Mouse (Mus musculus) macrophage (primary cell): ENCODE data around the gene Tmie. TPM values are rescaled to one million over a fixed set of nuclear protein-coding genes. Genes with fewer than 3 reads are reported as not detected.
"Not testable (repeated sequence)": the region's sequence is repeated elsewhere in the genome, so short reads cannot be mapped to it uniquely, and the experiment has no call there.

ENCODE experiments used
- H3K27ac ChIP-seq: fragments of 350-480 bp; formaldehyde crosslinking; 2 replicates; pipeline ENCODE4 v1.9.0; 2021
- H3K36me3 ChIP-seq: fragments of 350-480 bp; formaldehyde crosslinking; 2 replicates; pipeline ENCODE4 v1.9.0; 2021; ENCODE audit errors: inconsistent target
- H3K4me3 ChIP-seq: fragments of 350-480 bp; formaldehyde crosslinking; 2 replicates; pipeline ENCODE4 v1.9.0; 2021; ENCODE audit errors: inconsistent target
- H3K79me2 ChIP-seq: fragments of 350-480 bp; formaldehyde crosslinking; 2 replicates; pipeline ENCODE4 v1.9.0; 2021; ENCODE audit errors: inconsistent target
- WGBS: methylation state at CpG from one replicate; pipeline ENCODE4 v1.1.7; 2026; ENCODE audit warnings: inconsistent platforms; ENCODE audit not compliant: missing documents; 5-methylcytosine and 5-hydroxymethylcytosine counted together
- polyA plus RNA-seq: library from polyadenylated mRNA; stranded (reverse); fragments of 250-400 nt; gene quantifications from 3 replicates; pipeline ENCODE4 v1.2.4, GENCODE M21; 2018; ENCODE audit warnings: inconsistent platforms

Tmie gene
- polyA plus RNA-seq, 1 experiment from 2014 or later: 0.10 TPM

DNA sequence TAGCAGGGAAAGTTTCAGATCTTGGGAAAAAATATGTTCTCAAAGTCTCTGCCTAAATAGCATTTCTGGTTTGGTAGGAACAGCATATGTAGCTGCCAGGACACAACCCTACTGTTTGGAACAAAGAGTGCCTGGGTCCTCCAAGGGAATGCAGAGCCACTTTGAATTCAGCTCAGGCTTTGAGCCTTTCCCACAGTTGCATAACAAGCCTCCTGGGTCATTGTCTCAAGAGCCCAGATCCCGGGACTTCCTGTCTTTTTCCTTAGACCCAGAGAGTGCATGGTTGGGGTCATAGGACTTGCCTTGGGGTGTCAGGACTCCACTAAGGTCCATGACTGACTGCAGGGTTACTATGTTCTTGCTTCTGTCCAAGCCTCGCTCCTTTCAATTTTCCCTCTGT lies 43.8 kb downstream of the Tmie start:
- WGBS: 72% methylated on average over 2 of the region's 2 CpGs
- Histone ChIP-seq H3K79me2 (no peaks in the 10 kb centered on the region), H3K27ac (no peak overlapping the region), H3K4me3 (no peak overlapping the region), H3K36me3 (no peaks in the 10 kb centered on the region)

DNA sequence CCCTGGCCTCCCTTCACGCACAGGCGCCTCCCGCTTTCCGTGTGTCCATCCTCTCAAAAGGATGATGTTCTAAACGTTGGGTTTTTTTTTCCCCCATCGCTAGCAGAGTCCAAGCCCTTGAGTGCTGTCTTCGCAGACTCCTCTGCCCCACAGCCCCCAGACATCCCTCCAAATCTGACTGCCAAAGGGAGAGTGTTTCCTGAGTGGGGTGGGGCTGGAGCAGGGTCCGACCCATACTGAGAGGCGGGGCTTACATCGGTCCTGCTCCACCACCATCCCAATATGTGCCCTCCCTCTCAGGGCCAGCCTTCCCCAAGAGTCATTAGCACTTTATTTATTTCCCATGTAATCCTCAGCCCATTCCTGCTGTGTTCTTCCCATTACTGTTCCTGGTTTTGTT lies 45.0 kb downstream of the Tmie start:
- no peak overlapping the region for H3K4me3 ChIP-seq
- no peaks in the 10 kb centered on the region for H3K79me2 ChIP-seq
- H3K27ac ChIP-seq: no peak overlapping the region
- H3K36me3 ChIP-seq: no peaks in the 10 kb centered on the region
- 77% methylated on average over 10 of the region's 10 CpGs for WGBS

DNA sequence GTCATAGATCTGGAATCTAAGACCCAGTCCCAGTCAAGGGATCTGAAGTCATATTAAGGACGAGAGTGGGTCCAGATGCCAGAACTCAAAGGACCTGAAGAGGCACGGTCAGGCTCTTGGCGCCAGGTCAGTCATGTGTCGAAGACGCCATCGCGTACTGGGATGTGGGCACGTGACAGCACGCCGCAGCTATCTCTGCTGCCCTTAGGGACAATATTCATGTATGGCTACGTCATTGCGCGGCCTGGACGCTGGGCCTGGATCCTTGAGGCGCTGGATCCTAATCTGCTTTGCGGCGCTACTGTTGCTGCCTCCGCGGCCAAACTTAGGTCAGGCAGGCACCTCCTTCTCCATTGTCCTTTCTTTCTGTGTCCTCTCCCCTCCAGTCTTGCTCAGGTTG lies 45.5 kb downstream of the Tmie start, which contains the start of gene Prss45:
Gene Prss45, plus strand, starts transcription at position 178 of the 400 bp plus-strand sequence.
- Histone ChIP-seq H3K36me3 (no peaks in the 10 kb centered on the region), H3K79me2 (no peaks in the 10 kb centered on the region), H3K27ac (no peak within 1 kb of the TSS), H3K4me3 (no peak within 1 kb of the TSS)
- WGBS: 95% methylated on average over 19 of the region's 19 CpGs

DNA sequence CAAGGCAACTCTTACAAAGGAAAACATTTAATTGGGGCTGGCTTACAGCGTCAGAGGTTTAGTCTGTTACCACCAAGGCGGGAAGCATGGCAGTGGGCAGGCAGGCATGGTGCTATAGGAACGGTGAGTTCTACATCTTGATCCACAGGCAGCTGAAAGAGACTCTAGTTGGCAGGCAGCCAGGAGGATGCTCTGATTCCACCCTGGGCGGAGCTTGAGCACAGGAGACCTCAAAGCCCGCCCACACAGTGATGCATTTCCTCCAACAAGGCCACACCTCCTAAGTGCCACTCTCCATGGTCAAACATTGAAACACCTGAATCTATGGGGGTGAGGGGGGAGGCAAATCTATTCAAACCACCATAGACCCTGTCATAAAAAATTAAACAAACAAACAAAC lies 46.9 kb downstream of the Tmie start:
- H3K36me3 ChIP-seq: no peaks in the 10 kb centered on the region
- 87% methylated on average over 5 of the region's 5 CpGs for WGBS
- no peak overlapping the region for H3K27ac ChIP-seq
- no peaks in the 10 kb centered on the region for H3K79me2 ChIP-seq
- no peak overlapping the region for H3K4me3 ChIP-seq

DNA sequence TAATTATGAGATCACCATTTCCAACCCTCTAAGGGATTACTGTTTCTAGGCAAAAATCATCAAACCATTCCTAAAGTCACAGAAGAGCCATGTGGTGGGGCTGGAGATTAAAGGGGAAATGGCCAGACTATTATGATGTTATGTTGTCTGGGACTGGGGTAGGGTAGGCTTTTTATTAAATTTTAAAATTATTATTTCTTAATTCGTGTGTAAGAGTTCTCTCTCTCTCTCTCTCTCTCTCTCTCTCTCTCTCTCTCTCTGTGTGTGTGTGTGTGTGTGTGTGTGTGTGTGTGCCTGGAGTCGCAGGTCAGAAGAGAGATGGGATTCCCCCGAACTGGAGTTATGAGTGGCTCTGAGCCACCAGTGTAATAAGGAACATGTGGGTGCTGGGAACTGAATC lies 53.5 kb downstream of the Tmie start, which contains the start of gene Prss43:
Gene Prss43, plus strand, starts transcription at position 301 of the 400 bp plus-strand sequence.
- no peak within 1 kb of the TSS for H3K27ac ChIP-seq
- no peaks in the 10 kb centered on the region for H3K36me3 ChIP-seq
- 89% methylated on average over 1 of the region's 3 CpGs for WGBS
- H3K4me3 ChIP-seq: no peak within 1 kb of the TSS
- no peaks in the 10 kb centered on the region for H3K79me2 ChIP-seq

DNA sequence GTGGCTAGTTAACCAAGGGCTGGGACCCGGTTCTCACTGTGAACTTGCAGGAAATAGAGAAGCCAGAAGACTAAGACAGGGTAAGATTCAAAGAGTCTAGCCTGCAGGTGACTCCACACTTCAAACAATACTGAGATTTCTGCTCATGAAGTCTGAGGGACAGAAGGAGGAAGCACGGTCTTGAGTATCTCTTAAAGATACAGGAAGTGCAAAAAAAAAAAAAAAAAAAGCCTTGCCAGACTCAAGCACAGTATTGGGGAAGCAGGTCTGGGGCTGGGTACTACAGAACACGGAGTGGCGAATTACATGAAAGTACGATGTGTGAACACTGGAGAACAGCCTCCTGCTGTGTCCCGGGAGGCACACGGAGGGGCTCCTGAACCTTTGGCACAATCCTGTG lies 54.1 kb downstream of the Tmie start:
- no peak overlapping the region for H3K4me3 ChIP-seq
- H3K36me3 ChIP-seq: no peaks in the 10 kb centered on the region
- no peak overlapping the region for H3K27ac ChIP-seq
- 15% methylated on average over 7 of the region's 7 CpGs for WGBS
- no peaks in the 10 kb centered on the region for H3K79me2 ChIP-seq

DNA sequence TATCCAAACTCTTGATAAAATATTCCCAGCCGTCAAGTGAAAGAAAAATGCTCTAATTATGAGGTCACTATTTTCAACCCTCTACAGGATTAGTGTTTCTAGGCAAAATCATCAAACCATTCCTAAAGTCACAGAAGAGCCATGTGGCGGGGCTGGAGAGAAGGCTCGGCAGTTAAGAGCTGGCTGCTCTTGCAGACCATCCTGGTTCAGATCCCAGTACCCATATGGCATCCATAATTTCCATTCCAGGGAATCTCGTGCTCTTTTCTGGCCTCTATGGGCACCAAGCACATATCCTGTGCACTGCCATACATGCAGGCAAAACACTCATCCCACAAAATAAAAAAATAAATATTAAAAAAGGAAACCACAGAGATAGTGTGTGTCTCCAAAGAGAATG lies 54.5 kb downstream of the Tmie start:
- no peaks in the 10 kb centered on the region for H3K36me3 ChIP-seq
- 81% methylated on average over 4 of the region's 4 CpGs for WGBS
- no peak overlapping the region for H3K27ac ChIP-seq
- H3K4me3 ChIP-seq: no peak overlapping the region
- no peaks in the 10 kb centered on the region for H3K79me2 ChIP-seq

DNA sequence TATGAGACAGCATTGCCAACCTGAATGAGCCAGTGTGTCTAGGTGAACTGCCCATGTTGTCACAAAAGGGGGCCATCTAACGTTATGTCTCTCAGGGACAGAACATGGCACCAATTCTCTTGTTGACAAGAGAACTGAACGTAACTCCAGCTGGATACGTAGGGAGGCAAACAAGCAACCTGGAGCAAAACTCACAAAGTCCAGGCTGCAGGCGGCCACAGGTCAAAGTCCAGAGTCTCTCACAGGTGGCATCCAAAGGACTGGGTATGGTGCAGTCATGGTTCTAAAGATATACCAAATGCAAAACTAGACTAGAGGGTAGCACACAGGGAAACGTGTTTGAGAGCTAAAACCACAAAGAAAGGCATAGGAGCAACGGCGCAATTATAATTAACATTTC lies 58.5 kb downstream of the Tmie start:
- no peaks in the 10 kb centered on the region for H3K36me3 ChIP-seq
- H3K79me2 ChIP-seq: no peaks in the 10 kb centered on the region
- 87% methylated on average over 7 of the region's 7 CpGs for WGBS
- no peak overlapping the region for H3K27ac ChIP-seq
- H3K4me3 ChIP-seq: no peak overlapping the region

DNA sequence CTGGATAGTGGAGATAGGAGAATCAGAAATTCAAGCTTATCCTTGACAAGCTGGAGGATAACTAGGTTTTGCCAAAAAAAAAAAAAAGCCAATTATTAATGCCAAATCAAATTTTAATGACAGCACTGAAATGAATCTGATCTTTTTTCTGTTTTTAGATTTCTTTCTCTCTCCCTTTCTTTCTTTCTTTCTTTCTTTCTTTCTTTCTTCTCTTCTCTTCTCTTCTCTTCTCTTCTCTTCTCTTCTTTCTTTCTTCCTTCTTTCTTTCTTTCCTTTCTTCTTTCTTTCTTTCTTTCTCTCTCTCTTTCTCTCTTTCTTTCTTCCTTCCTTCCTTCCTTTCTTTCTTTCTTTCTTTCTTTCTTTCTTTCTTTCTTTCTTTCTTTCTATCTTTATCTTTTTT lies 59.4 kb downstream of the Tmie start:
- not testable (repeated sequence) for H3K27ac ChIP-seq, H3K79me2 ChIP-seq, H3K36me3 ChIP-seq, H3K4me3 ChIP-seq

Other genes with a start within 250 kb of the Tmie start
- 8.6 to 16.6 TPM (median 14.0 TPM) in 3 replicates for gene Nbeal2, start 226.0 kb downstream of the Tmie start, polyA plus RNA-seq
- gene Ccdc12, start 223.6 kb downstream of the Tmie start, polyA plus RNA-seq: 80.9 to 152 TPM (median 147 TPM) in 3 replicates
- not detected in 3 replicates for gene Myl3, start 138.3 kb downstream of the Tmie start, polyA plus RNA-seq
- gene Pth1r, start 133.0 kb downstream of the Tmie start, polyA plus RNA-seq: 0.16 TPM in 1 of 3 replicates, not detected in the others
- gene Prss42, start 81.9 kb downstream of the Tmie start, polyA plus RNA-seq: not detected in 3 replicates
- gene Prss44, start 66.1 kb downstream of the Tmie start, polyA plus RNA-seq: not detected in 3 replicates
- not detected in 3 replicates for gene Prss43, start 53.4 kb downstream of the Tmie start, polyA plus RNA-seq
- gene Prss45, start 45.5 kb downstream of the Tmie start, polyA plus RNA-seq: not detected in 3 replicates
- 0.11 to 0.51 TPM in 2 of 3 replicates, not detected in the other for gene Prss46, start 35.6 kb downstream of the Tmie start, polyA plus RNA-seq
- not detected in 3 replicates for gene Prss50, start 22.1 kb downstream of the Tmie start, polyA plus RNA-seq
- 5.1 to 14.0 TPM (median 6.6 TPM) in 3 replicates for gene Als2cl, start 243 bp downstream of the Tmie start, polyA plus RNA-seq
- not detected in 3 replicates for gene Fam240a, start 36.7 kb upstream of the Tmie start, polyA plus RNA-seq
- not detected in 3 replicates for gene Tdgf1, start 66.0 kb upstream of the Tmie start, polyA plus RNA-seq
- not detected in 3 replicates for gene Lrrc2, start 71.4 kb upstream of the Tmie start, polyA plus RNA-seq
- gene Rtp3, start 110.5 kb upstream of the Tmie start, polyA plus RNA-seq: not detected in 3 replicates
- 1.6 to 15.3 TPM (median 4.9 TPM) in 3 replicates for gene Ltf, start 139.2 kb upstream of the Tmie start, polyA plus RNA-seq
- 9.4 to 36.5 TPM (median 19.8 TPM) in 3 replicates for gene Ccrl2, start 177.4 kb upstream of the Tmie start, polyA plus RNA-seq
- gene Lrrfip2, start 237.5 kb upstream of the Tmie start, polyA plus RNA-seq: 36.3 to 65.4 TPM (median 49.8 TPM) in 3 replicates